Comparison of ENCODE assay signal across 8 mouse cellular contexts in the genomic region with DNA sequence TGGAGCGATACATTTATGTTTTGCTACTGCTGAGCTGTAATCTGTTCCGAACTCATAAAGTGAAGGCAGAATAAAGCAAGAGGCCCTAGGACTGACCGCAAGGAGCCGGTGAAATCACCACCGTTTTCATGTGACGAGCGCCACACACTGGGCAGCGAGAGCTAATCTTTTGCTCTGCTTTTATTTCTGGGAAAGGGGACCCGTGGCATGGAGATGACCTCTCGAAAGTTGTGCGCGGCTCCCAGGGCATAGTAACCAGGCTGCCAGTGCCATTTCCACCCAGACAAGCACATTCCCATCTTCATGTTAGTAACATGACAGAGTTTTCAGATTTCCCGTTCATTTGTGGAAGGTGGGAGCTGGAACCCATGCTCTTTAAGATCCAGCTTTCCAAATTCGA. TPM values are rescaled to one million over a fixed set of nuclear protein-coding genes. Genes with fewer than 3 reads are reported as not detected.
DNase-seq lines count a peak whose midpoint lies in the region; ATAC-seq and TF ChIP-seq lines count a peak whose summit lies in the region.

No protein-coding gene starts in this region.

- H3K4me2 ChIP-seq in heart, postnatal 0 days (ENCODE audit: low read depth, low read length) = peak overlapping the region; percentile 63

- DNase-seq in MN1 (ENCODE audit: low spot score) = peak; percentile 86
- DNase-seq in c-Kit-positive CD71-negative TER-119-negative erythroid progenitor cells, embryonic 14.5 days (ENCODE audit: low read depth) = peak; percentile 26
- peak; percentile 64 for DNase-seq in forebrain, embryonic 10.5 days (ENCODE audit: extremely low spot score, low spot score)
- DNase-seq in heart, postnatal 0 days (ENCODE audit: low spot score) = peak; percentile 61
- DNase-seq in kidney, postnatal 25 days = peak; percentile 67 to 68
- peak; percentile 74 for DNase-seq in lung, postnatal 14 days
- peak; percentile 58 for DNase-seq in ovary, postnatal 14 days (ENCODE audit: low spot score)

- peak; percentile 70 for TF ChIP-seq CTCF in heart, postnatal 0 days (IDR thresholded peaks at IDR 0.05; ENCODE audit: low read depth)

- peak overlapping the region; percentile 40; the same call in 1 of the 2 replicates for H3K27ac ChIP-seq in forebrain, embryonic 10.5 days
- H3K27ac ChIP-seq in heart, postnatal 0 days (ENCODE audit: low read depth) = peak overlapping the region; percentile 23

- peaks cover 46% of the 10 kb centered on the region for H3K4me1 ChIP-seq in forebrain, embryonic 10.5 days
- peaks cover 21% of the 10 kb centered on the region for H3K4me1 ChIP-seq in heart, postnatal 0 days (ENCODE audit: control insufficient read depth, insufficient read depth)

- H3K9me3 ChIP-seq in forebrain, embryonic 10.5 days = no peaks in the 10 kb centered on the region
- no peaks in the 10 kb centered on the region for H3K9me3 ChIP-seq in heart, postnatal 0 days (replicated peaks; ENCODE audit: control insufficient read depth, low read length)

- WGBS in forebrain, embryonic 10.5 days = 21% methylated on average over 14 of the region's 14 CpGs
- WGBS in heart, postnatal 0 days = 4% methylated on average over 14 of the region's 14 CpGs

- peak overlapping the region; percentile 32 for H3K4me3 ChIP-seq in forebrain, embryonic 10.5 days
- peak overlapping the region; percentile 18 for H3K4me3 ChIP-seq in heart, postnatal 0 days (ENCODE audit: low read depth, low read length)

- H3K27me3 ChIP-seq in forebrain, embryonic 10.5 days (ENCODE audit: poor library complexity, severe bottlenecking) = peaks cover 21% of the 10 kb centered on the region; the same call in 1 of the 2 replicates
- no peaks in the 10 kb centered on the region for H3K27me3 ChIP-seq in heart, postnatal 0 days (ENCODE audit: control insufficient read depth, insufficient read depth, low read length)

- H3K36me3 ChIP-seq in forebrain, embryonic 10.5 days (replicated peaks) = no peaks in the 10 kb centered on the region
- no peaks in the 10 kb centered on the region for H3K36me3 ChIP-seq in heart, postnatal 0 days (replicated peaks; ENCODE audit: control insufficient read depth, insufficient read depth, low read length)

- peak; percentile 60 for ATAC-seq in heart, postnatal 0 days (ENCODE audit: insufficient read depth, low read depth)
- ATAC-seq in erythroid progenitor cell, adult 5-6 weeks (replicated peaks; ENCODE audit: low FRiP score, poor library complexity, severe bottlenecking) = no peak

- H3K9ac ChIP-seq in heart, postnatal 0 days (replicated peaks; ENCODE audit: low read depth, low read length) = 0 out of 2 replicates have a peak overlapping the region, but pooled peaks have one; percentile 35

- TF ChIP-seq EP300 in heart, postnatal 0 days (IDR thresholded peaks at IDR 0.05; ENCODE audit: low read depth) = no peak

RNA-seq across cellular contexts. Expression of a gene that starts 13.5 kb away (rescaled TPM):
- 0.28 and 0.53 TPM in 2 replicates for polyA plus RNA-seq in forebrain, embryonic 10.5 days (2016; fragmentation: Nextera tagmentation; extraction: Ambion mirVana)
- 0.23 and 2.6 TPM in 2 replicates for total RNA-seq in heart, postnatal 0 days (2014; rRNA removed; ENCODE audit: low replicate concordance)
- polyA plus RNA-seq in heart, postnatal 0 days (2015; fragmentation: Nextera tagmentation; extraction: Ambion mirVana) = 1.2 and 1.4 TPM in 2 replicates
- not detected in 2 replicates for total RNA-seq in erythroid progenitor cell, adult 5-6 weeks (2015; ENCODE audit: low replicate concordance)
- total RNA-seq in erythroid progenitor cell, adult 5-6 weeks (2017; ENCODE audit: low replicate concordance) = not detected in 2 replicates

RNA-seq across cellular contexts. Expression of a gene that starts 17.3 kb away (rescaled TPM):
- polyA plus RNA-seq in forebrain, embryonic 10.5 days (2016; fragmentation: Nextera tagmentation; extraction: Ambion mirVana) = 10.5 and 12.4 TPM in 2 replicates
- total RNA-seq in heart, postnatal 0 days (2014; rRNA removed; ENCODE audit: low replicate concordance) = 7.3 and 9.4 TPM in 2 replicates
- polyA plus RNA-seq in heart, postnatal 0 days (2015; fragmentation: Nextera tagmentation; extraction: Ambion mirVana) = 3.3 and 3.7 TPM in 2 replicates
- total RNA-seq in erythroid progenitor cell, adult 5-6 weeks (2015; ENCODE audit: low replicate concordance) = 0.84 and 2.2 TPM in 2 replicates
- total RNA-seq in erythroid progenitor cell, adult 5-6 weeks (2017; ENCODE audit: low replicate concordance) = 0.45 and 0.51 TPM in 2 replicates

RNA-seq across cellular contexts. Expression of a gene that starts 26.1 kb away (rescaled TPM):
- 5.1 and 5.6 TPM in 2 replicates for polyA plus RNA-seq in forebrain, embryonic 10.5 days (2016; fragmentation: Nextera tagmentation; extraction: Ambion mirVana)
- total RNA-seq in heart, postnatal 0 days (2014; rRNA removed; ENCODE audit: low replicate concordance) = 22.6 and 26.7 TPM in 2 replicates
- polyA plus RNA-seq in heart, postnatal 0 days (2015; fragmentation: Nextera tagmentation; extraction: Ambion mirVana) = 13.8 and 14.0 TPM in 2 replicates
- 1.4 TPM in 1 of 2 replicates, not detected in the other for total RNA-seq in erythroid progenitor cell, adult 5-6 weeks (2015; ENCODE audit: low replicate concordance)
- total RNA-seq in erythroid progenitor cell, adult 5-6 weeks (2017; ENCODE audit: low replicate concordance) = not detected in 2 replicates

Comparison
In these comparisons a context has a peak if more than half of its experiments do, and no peak if none do; other contexts are left out.
1. DNase-seq: peak in every context shown above with its lines; median percentile 86 in MN1; 74 in lung, postnatal 14 days; 68 in kidney, postnatal 25 days; 64 in forebrain, embryonic 10.5 days; 61 in heart, postnatal 0 days; 58 in ovary, postnatal 14 days; 26 in c-Kit-positive CD71-negative TER-119-negative erythroid progenitor cells, embryonic 14.5 days.